Mouse (Mus musculus) ES-Bruce4 (cell line): Measurements from ENCODE around the gene Ilkap. TPM values are rescaled to one million over a fixed set of nuclear protein-coding genes. Genes with fewer than 3 reads are reported as not detected.

Experiments
- H3K27ac ChIP-seq: 2 replicates; pipeline ENCODE4 v1.5.1; 2012; ENCODE audit warnings: low read length, inconsistent platforms; ENCODE audit not compliant: insufficient read depth
- H3K27me3 ChIP-seq: 2 replicates; pipeline ENCODE4 v1.6.1; 2012; ENCODE audit warnings: mild to moderate bottlenecking, low read length, inconsistent platforms; ENCODE audit not compliant: control insufficient read depth, poor library complexity, insufficient read depth, severe bottlenecking
- H3K36me3 ChIP-seq: 2 replicates; pipeline ENCODE4 v1.6.1; 2012; ENCODE audit warnings: inconsistent platforms, mild to moderate bottlenecking, low read length, moderate library complexity; ENCODE audit not compliant: control insufficient read depth, poor library complexity, insufficient read depth, severe bottlenecking
- H3K4me1 ChIP-seq: one replicate; pipeline ENCODE4 v1.8.1; 2011; ENCODE audit warnings: low read length; ENCODE audit not compliant: control insufficient read depth, insufficient read depth
- H3K4me3 ChIP-seq: 2 replicates; pipeline ENCODE4 v1.5.1; 2011; ENCODE audit warnings: low read depth, mild to moderate bottlenecking, low read length
- H3K9ac ChIP-seq: 2 replicates; pipeline ENCODE4 v1.6.1; 2012; ENCODE audit warnings: low read depth, mild to moderate bottlenecking, inconsistent platforms; ENCODE audit not compliant: poor library complexity, severe bottlenecking
- H3K9me3 ChIP-seq: replicated peaks from 2 replicates; pipeline ENCODE4 v1.6.1; 2012; ENCODE audit warnings: mild to moderate bottlenecking, low read length, inconsistent platforms; ENCODE audit not compliant: control insufficient read depth, poor library complexity, insufficient read depth, severe bottlenecking
- CTCF ChIP-seq: IDR thresholded peaks from one replicate; pipeline ENCODE4 v1.8.1; 2011; ENCODE audit warnings: low read depth, low read length
- EP300 ChIP-seq: IDR thresholded peaks from 2 replicates; pipeline ENCODE4 v1.6.1; 2011; ENCODE audit warnings: low read depth, low read length; ENCODE audit not compliant: insufficient read depth
- POLR2A ChIP-seq: IDR thresholded peaks from one replicate; pipeline ENCODE4 v1.8.1; 2011; ENCODE audit warnings: low read length; ENCODE audit not compliant: insufficient read depth
- polyA plus RNA-seq: library from polyadenylated mRNA; stranded (reverse); fragments of >200 nt; gene quantifications from 2 replicates; pipeline ENCODE4 v1.2.4, GENCODE M21; 2011; ENCODE audit warnings: low read depth; ENCODE audit not compliant: missing spikeins, insufficient read depth, insufficient read length

Ilkap gene
- polyA plus RNA-seq, 1 experiment = 72.1 TPM

GRCm38 (mm10) chr1:91344921-91345685 lies 53.5 kb downstream of the Ilkap start:
- Histone ChIP-seq H3K9me3 (no peaks in the 10 kb centered on the region), H3K4me1 (no peaks in the 10 kb centered on the region), H3K27ac (no peak overlapping the region), H3K27me3 (no peaks in the 10 kb centered on the region; the same call in 1 of the 2 replicates), H3K36me3 (no peaks in the 10 kb centered on the region), H3K9ac (no peak overlapping the region), H3K4me3 (peak overlapping the region; percentile 21)
- TF ChIP-seq EP300 (no peak), CTCF (peak; percentile 9), POLR2A (no peak)

GRCm38 (mm10) chr1:91344001-91344400 lies 54.6 kb downstream of the Ilkap start:
- Histone ChIP-seq H3K27me3 (no peaks in the 10 kb centered on the region; the same call in 1 of the 2 replicates), H3K4me3 (no peak overlapping the region), H3K4me1 (no peaks in the 10 kb centered on the region), H3K36me3 (no peaks in the 10 kb centered on the region), H3K27ac (no peak overlapping the region), H3K9me3 (no peaks in the 10 kb centered on the region), H3K9ac (no peak overlapping the region)
- TF ChIP-seq EP300 (no peak), POLR2A (no peak), CTCF (no peak)

- Histone ChIP-seq H3K36me3 (no peaks in the 10 kb centered on the region), H3K27ac (no peak overlapping the region), H3K27me3 (no peaks in the 10 kb centered on the region), H3K9me3 (no peaks in the 10 kb centered on the region), H3K4me1 (no peaks in the 10 kb centered on the region), H3K4me3 (no peak overlapping the region), H3K9ac (no peak overlapping the region)
- TF ChIP-seq EP300 (no peak), POLR2A (no peak), CTCF (no peak)
These were observed 61.3 kb downstream of the Ilkap start for GRCm38 (mm10) chr1:91337355-91337754.

- TF ChIP-seq POLR2A = no peak
- no peak for TF ChIP-seq CTCF
These were observed 65.0 kb downstream of the Ilkap start for GRCm38 (mm10) chr1:91333582-91333981.

GRCm38 (mm10) chr1:91332102-91332501 lies 66.5 kb downstream of the Ilkap start:
- TF ChIP-seq EP300 = no peak
- no peak for TF ChIP-seq CTCF
- TF ChIP-seq POLR2A = no peak
- Histone ChIP-seq H3K27ac (no peak overlapping the region), H3K36me3 (no peaks in the 10 kb centered on the region)

More at GRCm38 (mm10) chr1:91333582-91333981, 65.0 kb downstream of the Ilkap start:
- H3K9ac ChIP-seq = no peak overlapping the region
- H3K27me3 ChIP-seq = no peaks in the 10 kb centered on the region
- no peaks in the 10 kb centered on the region for H3K36me3 ChIP-seq
- no peak overlapping the region for H3K27ac ChIP-seq
- H3K9me3 ChIP-seq = no peaks in the 10 kb centered on the region
- H3K4me3 ChIP-seq = no peak overlapping the region
- H3K4me1 ChIP-seq = no peaks in the 10 kb centered on the region

GRCm38 (mm10) chr1:91325488-91326042 lies 73.0 kb downstream of the Ilkap start:
- no peaks in the 10 kb centered on the region for H3K4me1 ChIP-seq
- no peak overlapping the region for H3K27ac ChIP-seq
- H3K9ac ChIP-seq = no peak overlapping the region
- no peak overlapping the region for H3K4me3 ChIP-seq
- H3K36me3 ChIP-seq = no peaks in the 10 kb centered on the region
- H3K9me3 ChIP-seq = no peaks in the 10 kb centered on the region
- no peaks in the 10 kb centered on the region for H3K27me3 ChIP-seq
- TF ChIP-seq CTCF (no peak), POLR2A (no peak), EP300 (no peak)

More at GRCm38 (mm10) chr1:91332102-91332501, 66.5 kb downstream of the Ilkap start:
- Histone ChIP-seq H3K4me1 (no peaks in the 10 kb centered on the region), H3K27me3 (no peaks in the 10 kb centered on the region), H3K9ac (no peak overlapping the region), H3K9me3 (no peaks in the 10 kb centered on the region), H3K4me3 (no peak overlapping the region)
